In the genomic region with DNA sequence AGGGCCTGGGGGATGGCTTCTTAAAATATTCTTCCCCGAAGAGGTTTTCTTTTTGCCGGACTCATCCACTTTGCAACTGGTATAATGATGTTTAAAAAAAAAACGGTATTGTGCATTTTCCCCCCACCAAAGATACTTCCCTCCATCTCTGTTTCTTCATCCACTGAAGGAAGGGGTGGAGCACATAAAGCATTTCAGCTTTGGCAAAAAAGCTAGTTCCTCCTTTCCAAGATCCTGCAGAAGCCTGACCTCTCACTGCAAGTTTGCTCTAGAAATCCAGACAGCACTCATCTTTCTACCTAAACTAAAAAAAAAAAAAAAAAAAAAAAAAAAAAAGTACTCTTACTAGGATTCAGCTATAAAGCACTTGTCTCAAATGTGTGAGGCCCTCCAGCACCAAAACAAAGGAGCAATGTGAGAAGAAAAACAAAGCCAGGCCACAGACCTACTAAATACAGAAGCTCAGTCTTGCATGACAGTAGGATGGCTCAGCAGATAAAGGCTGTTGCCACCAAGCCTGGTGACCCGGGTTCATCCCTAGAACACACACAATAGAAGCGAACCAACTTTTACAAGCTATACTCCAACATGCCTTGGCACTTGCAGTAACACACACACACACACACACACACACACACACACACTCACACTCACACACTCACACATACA, we compare ENCODE assay signal across 1 mouse cellular context.
TF ChIP-seq lines count a peak whose summit lies in the region.

No protein-coding gene starts in this region.

TF ChIP-seq in MEL, 35 proteins besides CTCF, POLR2A, EP300 and RAD21 (continued from another document):
- peak; percentile 40; the same call in 1 of the 2 replicates for TF ChIP-seq ZNF384 (IDR thresholded peaks at IDR 0.05; ENCODE audit: low read depth, low read length)
TF ChIP-seq in MEL: peak in this region for 1.
